Comparison of ENCODE assay signal across 9 mouse cellular contexts in genomic region chrX:8143750-8144149, GRCm38 (mm10). TPM values are rescaled to one million over a fixed set of nuclear protein-coding genes. Genes with fewer than 3 reads are reported as not detected.
DNase-seq lines count a peak whose midpoint lies in the region; ATAC-seq and TF ChIP-seq lines count a peak whose summit lies in the region.
"Had no signal": no experiment of that assay in that cellular context is flagged by ENCODE, and none has a peak within 500 bp of the region (broad histone marks: within the 10 kb centered on the region; RNA-seq: fewer than 3 reads in every experiment).

No protein-coding gene starts in this region.

- H3K9ac ChIP-seq in heart, embryonic 12.5 days: peak overlapping the region; percentile 88
- peak overlapping the region; percentile 90 for H3K9ac ChIP-seq in ES-Bruce4 (ENCODE audit: low read depth, poor library complexity, severe bottlenecking)
- H3K9ac ChIP-seq in forebrain, embryonic 11.5 days (ENCODE audit: low read length): peak overlapping the region; percentile 79
- peak overlapping the region; percentile 78 for H3K9ac ChIP-seq in limb, embryonic 12.5 days (replicated peaks)
- H3K9ac ChIP-seq in stomach, postnatal 0 days (ENCODE audit: low read length): peak overlapping the region; percentile 41; the same call in 1 of the 2 replicates

- TF ChIP-seq EP300 in ES-Bruce4 (IDR thresholded peaks at IDR 0.05; ENCODE audit: insufficient read depth, low read depth, low read length): no peak
- TF ChIP-seq EP300 in stomach, postnatal 0 days (optimal IDR thresholded peaks at IDR 0.05): no peak

- no peak for ATAC-seq in heart, embryonic 12.5 days (ENCODE audit: insufficient number of reproducible peaks, low FRiP score)
- no peak for ATAC-seq in forebrain, embryonic 11.5 days (replicated peaks; ENCODE audit: low FRiP score)
- ATAC-seq in limb, embryonic 12.5 days (ENCODE audit: insufficient number of reproducible peaks, insufficient read depth, low FRiP score, low TSS enrichment, low read depth): no peak
- no peak for ATAC-seq in stomach, postnatal 0 days (ENCODE audit: low FRiP score, low TSS enrichment)
- ATAC-seq: Patski had no signal

- no peak for TF ChIP-seq POLR2A in ES-Bruce4 (IDR thresholded peaks at IDR 0.05; ENCODE audit: insufficient read depth, low read length)

- no peaks in the 10 kb centered on the region for H3K27me3 ChIP-seq in heart, embryonic 12.5 days (replicated peaks)
- no peaks in the 10 kb centered on the region for H3K27me3 ChIP-seq in ES-Bruce4 (ENCODE audit: control insufficient read depth, insufficient read depth, low read length, poor library complexity, severe bottlenecking)
- no peaks in the 10 kb centered on the region for H3K27me3 ChIP-seq in forebrain, embryonic 11.5 days (ENCODE audit: control insufficient read depth, insufficient read depth, low read length)
- no peaks in the 10 kb centered on the region for H3K27me3 ChIP-seq in limb, embryonic 12.5 days
- H3K27me3 ChIP-seq in stomach, postnatal 0 days (ENCODE audit: control insufficient read depth, insufficient read depth, low read length): no peaks in the 10 kb centered on the region

- peak overlapping the region; percentile 80 for H3K4me3 ChIP-seq in heart, embryonic 12.5 days
- peak overlapping the region; percentile 97 for H3K4me3 ChIP-seq in ES-Bruce4 (ENCODE audit: low read depth, low read length)
- H3K4me3 ChIP-seq in forebrain, embryonic 11.5 days (ENCODE audit: low read depth, low read length): peak overlapping the region; percentile 54
- H3K4me3 ChIP-seq in limb, embryonic 12.5 days (replicated peaks): peak overlapping the region; percentile 56
- peak overlapping the region; percentile 62 for H3K4me3 ChIP-seq in stomach, postnatal 0 days (ENCODE audit: low read depth, low read length)

- H3K27ac ChIP-seq in heart, embryonic 12.5 days (ENCODE audit: poor library complexity, severe bottlenecking): no peak overlapping the region
- no peak overlapping the region for H3K27ac ChIP-seq in ES-Bruce4 (ENCODE audit: insufficient read depth, low read length)
- H3K27ac ChIP-seq in forebrain, embryonic 11.5 days (ENCODE audit: low read depth, low read length): no peak overlapping the region
- H3K27ac ChIP-seq in limb, embryonic 12.5 days: no peak overlapping the region
- H3K27ac ChIP-seq in stomach, postnatal 0 days (replicated peaks): no peak overlapping the region

- TF ChIP-seq CTCF in ES-Bruce4 (IDR thresholded peaks at IDR 0.05; ENCODE audit: low read depth, low read length): no peak
- TF ChIP-seq CTCF in stomach, postnatal 0 days (IDR thresholded peaks at IDR 0.05; ENCODE audit: low read depth): no peak

- peaks cover 14% of the 10 kb centered on the region for H3K4me1 ChIP-seq in heart, embryonic 12.5 days (replicated peaks)
- no peaks in the 10 kb centered on the region for H3K4me1 ChIP-seq in ES-Bruce4 (ENCODE audit: control insufficient read depth, insufficient read depth, low read length)
- H3K4me1 ChIP-seq in forebrain, embryonic 11.5 days (replicated peaks; ENCODE audit: control insufficient read depth, insufficient read depth, low read length): no peaks in the 10 kb centered on the region
- 0 out of 2 replicates have a peak, but pooled peaks cover 6% of the 10 kb centered on the region for H3K4me1 ChIP-seq in limb, embryonic 12.5 days (replicated peaks)
- H3K4me1 ChIP-seq in stomach, postnatal 0 days (replicated peaks; ENCODE audit: control insufficient read depth, insufficient read depth): no peaks in the 10 kb centered on the region

- H3K36me3 ChIP-seq in heart, embryonic 12.5 days: peaks cover 29% of the 10 kb centered on the region
- H3K36me3 ChIP-seq in ES-Bruce4 (ENCODE audit: control insufficient read depth, insufficient read depth, low read length, poor library complexity, severe bottlenecking): peaks cover 49% of the 10 kb centered on the region
- H3K36me3 ChIP-seq in forebrain, embryonic 11.5 days (ENCODE audit: control insufficient read depth, insufficient read depth, low read length): peaks cover 3% of the 10 kb centered on the region; the same call in 1 of the 2 replicates
- H3K36me3 ChIP-seq in limb, embryonic 12.5 days: peaks cover 35% of the 10 kb centered on the region
- H3K36me3 ChIP-seq in stomach, postnatal 0 days (ENCODE audit: control insufficient read depth, insufficient read depth, low read length): peaks cover 4% of the 10 kb centered on the region

- 73% methylated on average over 7 of the region's 7 CpGs for WGBS in heart, embryonic 12.5 days
- WGBS in forebrain, embryonic 11.5 days: 86% methylated on average over 7 of the region's 7 CpGs
- 71% methylated on average over 7 of the region's 7 CpGs for WGBS in limb, embryonic 12.5 days
- WGBS in stomach, postnatal 0 days: 55% methylated on average over 7 of the region's 7 CpGs

- H3K9me3 ChIP-seq in heart, embryonic 12.5 days (replicated peaks): no peaks in the 10 kb centered on the region
- H3K9me3 ChIP-seq in ES-Bruce4 (replicated peaks; ENCODE audit: control insufficient read depth, insufficient read depth, low read length, poor library complexity, severe bottlenecking): no peaks in the 10 kb centered on the region
- no peaks in the 10 kb centered on the region for H3K9me3 ChIP-seq in forebrain, embryonic 11.5 days (ENCODE audit: control insufficient read depth, low read length)
- H3K9me3 ChIP-seq in limb, embryonic 12.5 days: no peaks in the 10 kb centered on the region
- H3K9me3 ChIP-seq in stomach, postnatal 0 days (ENCODE audit: control insufficient read depth, low read length): no peaks in the 10 kb centered on the region

- no peak for DNase-seq in heart, adult 9 months (ENCODE audit: low spot score in 2 of 2)
- DNase-seq in forebrain, embryonic 11.5 days (ENCODE audit: low spot score): no peak
- DNase-seq in stomach, postnatal 0 days (ENCODE audit: low spot score): no peak
- no peak for DNase-seq in frontal cortex, postnatal 14 days (ENCODE audit: low spot score in 2 of 2)
- no peak for DNase-seq in spleen, adult 12 weeks (ENCODE audit: low spot score)

- H3K4me2 ChIP-seq in heart, embryonic 12.5 days: peak overlapping the region; percentile 77
- H3K4me2 ChIP-seq in forebrain, embryonic 11.5 days (ENCODE audit: low read depth, low read length, severe bottlenecking): peak overlapping the region; percentile 74
- peak overlapping the region; percentile 82 for H3K4me2 ChIP-seq in limb, embryonic 12.5 days
- peak overlapping the region; percentile 48 for H3K4me2 ChIP-seq in stomach, postnatal 0 days (replicated peaks; ENCODE audit: low read depth)

RNA-seq across cellular contexts. Expression of gene Rbm3, which starts 1.9 kb away (rescaled TPM):
- polyA plus RNA-seq in heart, embryonic 12.5 days (2016; fragmentation: Nextera tagmentation; extraction: Ambion mirVana): 326 and 330 TPM in 2 replicates
- 421 and 458 TPM in 2 replicates for polyA plus RNA-seq in ES-Bruce4 (2011; ENCODE audit: insufficient read depth, insufficient read length, low read depth, missing spikeins)
- polyA plus RNA-seq in forebrain, embryonic 11.5 days (2014; fragmentation: Nextera tagmentation; extraction: Ambion mirVana): 466 and 494 TPM in 2 replicates
- 531 and 573 TPM in 2 replicates for polyA plus RNA-seq in limb, embryonic 12.5 days (2016; fragmentation: Nextera tagmentation; extraction: Ambion mirVana)
- polyA plus RNA-seq in stomach, postnatal 0 days (2015; fragmentation: Nextera tagmentation; extraction: Ambion mirVana): 599 and 659 TPM in 2 replicates

RNA-seq across cellular contexts. Expression of gene Wdr13, which starts 11.1 kb away (rescaled TPM):
- 26.7 and 28.5 TPM in 2 replicates for polyA plus RNA-seq in heart, embryonic 12.5 days (2016; fragmentation: Nextera tagmentation; extraction: Ambion mirVana)
- polyA plus RNA-seq in ES-Bruce4 (2011; ENCODE audit: insufficient read depth, insufficient read length, low read depth, missing spikeins): 8.7 and 11.2 TPM in 2 replicates
- 26.6 and 27.4 TPM in 2 replicates for polyA plus RNA-seq in forebrain, embryonic 11.5 days (2014; fragmentation: Nextera tagmentation; extraction: Ambion mirVana)
- polyA plus RNA-seq in limb, embryonic 12.5 days (2016; fragmentation: Nextera tagmentation; extraction: Ambion mirVana): 20.5 and 20.9 TPM in 2 replicates
- polyA plus RNA-seq in stomach, postnatal 0 days (2015; fragmentation: Nextera tagmentation; extraction: Ambion mirVana): 15.6 and 16.7 TPM in 2 replicates

RNA-seq across cellular contexts. Expression of gene Tbc1d25, which starts 32.2 kb away (rescaled TPM):
- polyA plus RNA-seq in heart, embryonic 12.5 days (2016; fragmentation: Nextera tagmentation; extraction: Ambion mirVana): 9.2 and 11.1 TPM in 2 replicates
- 9.5 and 10.9 TPM in 2 replicates for polyA plus RNA-seq in ES-Bruce4 (2011; ENCODE audit: insufficient read depth, insufficient read length, low read depth, missing spikeins)
- polyA plus RNA-seq in forebrain, embryonic 11.5 days (2014; fragmentation: Nextera tagmentation; extraction: Ambion mirVana): 13.5 and 13.9 TPM in 2 replicates
- polyA plus RNA-seq in limb, embryonic 12.5 days (2016; fragmentation: Nextera tagmentation; extraction: Ambion mirVana): 13.8 and 14.6 TPM in 2 replicates
- polyA plus RNA-seq in stomach, postnatal 0 days (2015; fragmentation: Nextera tagmentation; extraction: Ambion mirVana): 6.2 and 6.9 TPM in 2 replicates

RNA-seq across cellular contexts. Expression of gene Ebp, which starts 49.6 kb away (rescaled TPM):
- polyA plus RNA-seq in heart, embryonic 12.5 days (2016; fragmentation: Nextera tagmentation; extraction: Ambion mirVana): 23.0 and 24.5 TPM in 2 replicates
- 57.6 and 59.1 TPM in 2 replicates for polyA plus RNA-seq in ES-Bruce4 (2011; ENCODE audit: insufficient read depth, insufficient read length, low read depth, missing spikeins)
- 24.5 and 25.2 TPM in 2 replicates for polyA plus RNA-seq in forebrain, embryonic 11.5 days (2014; fragmentation: Nextera tagmentation; extraction: Ambion mirVana)
- polyA plus RNA-seq in limb, embryonic 12.5 days (2016; fragmentation: Nextera tagmentation; extraction: Ambion mirVana): 23.3 and 28.2 TPM in 2 replicates
- 75.4 and 85.7 TPM in 2 replicates for polyA plus RNA-seq in stomach, postnatal 0 days (2015; fragmentation: Nextera tagmentation; extraction: Ambion mirVana)

RNA-seq across cellular contexts. Expression of gene Was, which starts 53.5 kb away (rescaled TPM):
- polyA plus RNA-seq in heart, embryonic 12.5 days (2016; fragmentation: Nextera tagmentation; extraction: Ambion mirVana): 0.31 TPM in 1 of 2 replicates, not detected in the other
- 0.62 and 0.66 TPM in 2 replicates for polyA plus RNA-seq in ES-Bruce4 (2011; ENCODE audit: insufficient read depth, insufficient read length, low read depth, missing spikeins)
- polyA plus RNA-seq in forebrain, embryonic 11.5 days (2014; fragmentation: Nextera tagmentation; extraction: Ambion mirVana): 0.12 and 0.51 TPM in 2 replicates
- polyA plus RNA-seq in limb, embryonic 12.5 days (2016; fragmentation: Nextera tagmentation; extraction: Ambion mirVana): 0.10 and 0.31 TPM in 2 replicates
- polyA plus RNA-seq in stomach, postnatal 0 days (2015; fragmentation: Nextera tagmentation; extraction: Ambion mirVana): 0.39 and 0.42 TPM in 2 replicates
